Mouse (Mus musculus) embryonic facial prominence, embryonic 11.5 days (tissue): ENCODE results near the gene Tnfsf15. TPM values are rescaled to one million over a fixed set of nuclear protein-coding genes. Genes with fewer than 3 reads are reported as not detected.

Experiments used
- ATAC-seq: fragments of 200-750 bp; cut with Nextera tagmentation; replicated peaks from 2 replicates; pipeline ENCODE4 v1.8.0; 2017; ENCODE audit warnings: low read depth; ENCODE audit not compliant: insufficient number of reproducible peaks, low FRiP score, low TSS enrichment
- DNase-seq: peaks from one replicate; pipeline ENCODE4 v3.0.0-alpha.2; 2015; ENCODE audit warnings: low spot score
- H3K27ac ChIP-seq: fragments of 300-500 bp; sonication (generic); replicated peaks from 2 replicates; pipeline ENCODE4 v1.5.1; 2014; ENCODE audit warnings: mild to moderate bottlenecking, low read depth, low read length, control low read depth
- H3K27me3 ChIP-seq: fragments of 300-500 bp; sonication (generic); 2 replicates; pipeline ENCODE4 v1.6.1; 2014; ENCODE audit warnings: mild to moderate bottlenecking, low read length, moderate library complexity, mixed read lengths; ENCODE audit not compliant: control insufficient read depth, insufficient read depth
- H3K36me3 ChIP-seq: fragments of 300-500 bp; sonication (generic); replicated peaks from 2 replicates; pipeline ENCODE4 v1.6.1; 2014; ENCODE audit warnings: low read depth, mild to moderate bottlenecking, low read length, moderate library complexity, mixed read lengths; ENCODE audit not compliant: control insufficient read depth, insufficient read depth
- H3K4me1 ChIP-seq: fragments of 300-500 bp; sonication (generic); 2 replicates; pipeline ENCODE4 v1.6.1; 2014; ENCODE audit warnings: low read length, mixed read lengths; ENCODE audit not compliant: control insufficient read depth, insufficient read depth
- H3K4me2 ChIP-seq: fragments of 300-500 bp; sonication (generic); 2 replicates; pipeline ENCODE4 v1.6.1; 2014; ENCODE audit warnings: low read depth, mild to moderate bottlenecking, control low read depth, low read length, moderate library complexity
- H3K4me3 ChIP-seq: fragments of 300-500 bp; sonication (generic); 2 replicates; pipeline ENCODE4 v1.5.1; 2014; ENCODE audit warnings: low read depth, low read length, control low read depth
- H3K9ac ChIP-seq: fragments of 300-500 bp; sonication (generic); replicated peaks from 2 replicates; pipeline ENCODE4 v1.6.1; 2014; ENCODE audit warnings: mild to moderate bottlenecking, control low read depth, low read length
- H3K9me3 ChIP-seq: fragments of 300-500 bp; sonication (generic); replicated peaks from 2 replicates; pipeline ENCODE4 v1.6.1; 2016; ENCODE audit warnings: mild to moderate bottlenecking, low read length, inconsistent platforms, mixed read lengths; ENCODE audit not compliant: control insufficient read depth
- WGBS: fragments of 180-500 bp; shearing (Covaris S2); extraction: QIAGEN DNeasy Blood & Tissue Kit; methylation state at CpG from one replicate; pipeline ENCODE4 v1.1.7; 2014; 5-methylcytosine and 5-hydroxymethylcytosine counted together
- polyA plus RNA-seq: library from polyadenylated mRNA; unstranded; fragments of >200 nt; fragmentation: Nextera tagmentation; extraction: Ambion mirVana; gene quantifications from 2 replicates; pipeline ENCODE4 v1.2.1, GENCODE M21; 2014

Gene Tnfsf15
- polyA plus RNA-seq, 1 experiment from 2014 or later = 0.06 TPM

- Histone ChIP-seq H3K4me3 (no peak overlapping the region), H3K4me2 (no peak overlapping the region), H3K27me3 (no peaks in the 10 kb centered on the region), H3K9me3 (no peaks in the 10 kb centered on the region), H3K9ac (no peak overlapping the region), H3K36me3 (no peaks in the 10 kb centered on the region), H3K4me1 (0 out of 2 replicates have a peak, but pooled peaks cover 2% of the 10 kb centered on the region), H3K27ac (no peak overlapping the region)
- DNase-seq = peak; percentile 22
- WGBS = 54% methylated on average over 16 of the region's 16 CpGs
- no peak for ATAC-seq
These were observed 8.0 kb upstream of the Tnfsf15 start for GRCm38 (mm10) chr4:63752687-63753523.

GRCm38 (mm10) chr4:63748061-63748730 lies 3.3 kb upstream of the Tnfsf15 start:
- H3K27ac ChIP-seq = no peak overlapping the region
- ATAC-seq = no peak
- 66% methylated on average over 3 of the region's 3 CpGs for WGBS
- no peaks in the 10 kb centered on the region for H3K9me3 ChIP-seq
- no peaks in the 10 kb centered on the region for H3K27me3 ChIP-seq
- H3K36me3 ChIP-seq = no peaks in the 10 kb centered on the region
- H3K4me2 ChIP-seq = no peak overlapping the region
- no peak for DNase-seq
- no peak overlapping the region for H3K4me3 ChIP-seq
- H3K4me1 ChIP-seq = 0 out of 2 replicates have a peak, but pooled peaks cover 2% of the 10 kb centered on the region
- H3K9ac ChIP-seq = no peak overlapping the region

GRCm38 (mm10) chr4:63745271-63745670 lies 358 bp upstream of the Tnfsf15 start:
- H3K4me1 ChIP-seq = no peaks in the 10 kb centered on the region
- DNase-seq (no peak), ATAC-seq (no peak)
- H3K36me3 ChIP-seq = no peaks in the 10 kb centered on the region
- no peak overlapping the region for H3K4me2 ChIP-seq
- no peak overlapping the region for H3K9ac ChIP-seq
- no peak overlapping the region for H3K27ac ChIP-seq
- H3K27me3 ChIP-seq = no peaks in the 10 kb centered on the region
- whole genome bisulfite sequencing = 66% methylated on average over 6 of the region's 6 CpGs
- H3K9me3 ChIP-seq = no peaks in the 10 kb centered on the region
- H3K4me3 ChIP-seq = no peak overlapping the region

GRCm38 (mm10) chr4:63743660-63744059 lies 1.3 kb downstream of the Tnfsf15 start:
- no peak overlapping the region for H3K27ac ChIP-seq
- 21% methylated on average over 1 of the region's 1 CpGs for WGBS
- no peaks in the 10 kb centered on the region for H3K36me3 ChIP-seq
- ATAC-seq = no peak; the same call in 1 of the 2 replicates
- H3K27me3 ChIP-seq = no peaks in the 10 kb centered on the region
- H3K9ac ChIP-seq = no peak overlapping the region
- no peak overlapping the region for H3K4me3 ChIP-seq
- no peaks in the 10 kb centered on the region for H3K4me1 ChIP-seq
- DNase-seq = no peak
- H3K9me3 ChIP-seq = no peaks in the 10 kb centered on the region
- H3K4me2 ChIP-seq = no peak overlapping the region

- H3K4me1 ChIP-seq = no peaks in the 10 kb centered on the region
- no peak overlapping the region for H3K27ac ChIP-seq
- no peaks in the 10 kb centered on the region for H3K27me3 ChIP-seq
- no peak for DNase-seq
- no peak for ATAC-seq
- no peak overlapping the region for H3K4me3 ChIP-seq
- 83% methylated on average over 5 of the region's 5 CpGs for WGBS
- no peaks in the 10 kb centered on the region for H3K36me3 ChIP-seq
- no peak overlapping the region for H3K9ac ChIP-seq
- no peaks in the 10 kb centered on the region for H3K9me3 ChIP-seq
- H3K4me2 ChIP-seq = no peak overlapping the region
These were observed 2.0 kb downstream of the Tnfsf15 start for GRCm38 (mm10) chr4:63742763-63743371.

GRCm38 (mm10) chr4:63742101-63742500 lies 2.8 kb downstream of the Tnfsf15 start:
- Histone ChIP-seq H3K4me3 (no peak overlapping the region), H3K4me1 (no peaks in the 10 kb centered on the region), H3K9me3 (no peaks in the 10 kb centered on the region), H3K27ac (no peak overlapping the region), H3K9ac (no peak overlapping the region), H3K27me3 (no peaks in the 10 kb centered on the region), H3K4me2 (no peak overlapping the region), H3K36me3 (no peaks in the 10 kb centered on the region)
- 59% methylated on average over 7 of the region's 7 CpGs for WGBS
- ATAC-seq (no peak), DNase-seq (no peak)

GRCm38 (mm10) chr4:63740761-63741160 lies 4.2 kb downstream of the Tnfsf15 start:
- Histone ChIP-seq H3K4me2 (no peak overlapping the region), H3K9ac (no peak overlapping the region), H3K27me3 (no peaks in the 10 kb centered on the region), H3K4me1 (no peaks in the 10 kb centered on the region), H3K4me3 (no peak overlapping the region), H3K27ac (no peak overlapping the region), H3K36me3 (no peaks in the 10 kb centered on the region), H3K9me3 (no peaks in the 10 kb centered on the region)
- DNase-seq (no peak), ATAC-seq (no peak)
- WGBS = 87% methylated on average over 4 of the region's 4 CpGs

GRCm38 (mm10) chr4:63740001-63740400 lies 4.9 kb downstream of the Tnfsf15 start:
- 78% methylated on average over 3 of the region's 3 CpGs for WGBS
- H3K36me3 ChIP-seq = no peaks in the 10 kb centered on the region
- no peak overlapping the region for H3K4me3 ChIP-seq
- no peak overlapping the region for H3K27ac ChIP-seq
- no peaks in the 10 kb centered on the region for H3K9me3 ChIP-seq
- no peak for ATAC-seq
- DNase-seq = no peak
- H3K4me2 ChIP-seq = no peak overlapping the region
- no peak overlapping the region for H3K9ac ChIP-seq
- H3K4me1 ChIP-seq = no peaks in the 10 kb centered on the region
- no peaks in the 10 kb centered on the region for H3K27me3 ChIP-seq
